Mouse (Mus musculus) liver, embryonic 11.5 days (tissue): ENCODE measurements around the gene Lef1. TPM values are rescaled to one million over a fixed set of nuclear protein-coding genes. Genes with fewer than 3 reads are reported as not detected.

Experiments used
- ATAC-seq: fragments of 200-750 bp; cut with Nextera tagmentation; replicated peaks from 2 replicates; pipeline ENCODE4 v1.8.0; 2017; ENCODE audit warnings: moderate number of reproducible peaks, mild to moderate bottlenecking, moderate TSS enrichment, moderate library complexity; ENCODE audit not compliant: low FRiP score
- DNase-seq: peaks from one replicate; pipeline ENCODE4 v3.0.0-alpha.2; 2017; ENCODE audit warnings: low spot score
- H3K27ac ChIP-seq: fragments of 300-500 bp; sonication (generic); 2 replicates; pipeline ENCODE4 v1.5.1; 2014; ENCODE audit warnings: mild to moderate bottlenecking, low read depth, low read length, control low read depth
- H3K27me3 ChIP-seq: fragments of 300-500 bp; sonication (generic); replicated peaks from 2 replicates; pipeline ENCODE4 v1.6.1; 2014; ENCODE audit warnings: low read length, mixed read lengths; ENCODE audit not compliant: control insufficient read depth, insufficient read depth
- H3K36me3 ChIP-seq: fragments of 300-500 bp; sonication (generic); 2 replicates; pipeline ENCODE4 v1.6.1; 2014; ENCODE audit warnings: mild to moderate bottlenecking, low read length, moderate library complexity, mixed read lengths; ENCODE audit not compliant: control insufficient read depth, insufficient read depth
- H3K4me1 ChIP-seq: fragments of 300-500 bp; sonication (generic); replicated peaks from 2 replicates; pipeline ENCODE4 v1.6.1; 2014; ENCODE audit warnings: low read length, mixed read lengths; ENCODE audit not compliant: control insufficient read depth, insufficient read depth
- H3K4me2 ChIP-seq: fragments of 300-500 bp; sonication (generic); 2 replicates; pipeline ENCODE4 v1.6.1; 2014; ENCODE audit warnings: mild to moderate bottlenecking, control low read depth, moderate library complexity
- H3K4me3 ChIP-seq: fragments of 300-500 bp; sonication (generic); 2 replicates; pipeline ENCODE4 v1.5.1; 2014; ENCODE audit warnings: low read depth, low read length, control low read depth
- H3K9ac ChIP-seq: fragments of 300-500 bp; sonication (generic); 2 replicates; pipeline ENCODE4 v1.6.1; 2014; ENCODE audit warnings: low read depth, low read length, control low read depth
- H3K9me3 ChIP-seq: fragments of 300-500 bp; sonication (generic); 2 replicates; pipeline ENCODE4 v1.6.1; 2016; ENCODE audit warnings: low read length, inconsistent platforms, mixed read lengths; ENCODE audit not compliant: control insufficient read depth
- WGBS: fragments of 180-500 bp; shearing (Covaris S2); extraction: QIAGEN DNeasy Blood & Tissue Kit; methylation state at CpG from one replicate; pipeline ENCODE4 v1.1.7; 2014; 5-methylcytosine and 5-hydroxymethylcytosine counted together
- polyA plus RNA-seq: library from polyadenylated mRNA; unstranded; fragments of >200 nt; fragmentation: Nextera tagmentation; extraction: Ambion mirVana; gene quantifications from 2 replicates; pipeline ENCODE4 v1.2.1, GENCODE M21; 2014

Lef1 gene
- polyA plus RNA-seq, 1 experiment from 2014 or later = 5.0 TPM

GRCm38 (mm10) chr3:131139345-131140090 lies 29.2 kb downstream of the Lef1 start:
- Histone ChIP-seq H3K36me3 (no peaks in the 10 kb centered on the region), H3K4me3 (no peak overlapping the region), H3K9me3 (no peaks in the 10 kb centered on the region), H3K27ac (no peak overlapping the region), H3K4me1 (no peaks in the 10 kb centered on the region; the same call in 1 of the 2 replicates), H3K9ac (no peak overlapping the region), H3K4me2 (no peak overlapping the region), H3K27me3 (no peaks in the 10 kb centered on the region; the same call in 1 of the 2 replicates)
- DNase-seq (no peak), ATAC-seq (no peak)
- 33% methylated on average over 14 of the region's 14 CpGs for WGBS

- Histone ChIP-seq H3K4me2 (no peak overlapping the region), H3K36me3 (no peaks in the 10 kb centered on the region), H3K4me3 (no peak overlapping the region), H3K9me3 (no peaks in the 10 kb centered on the region), H3K27me3 (no peaks in the 10 kb centered on the region; the same call in 1 of the 2 replicates), H3K9ac (no peak overlapping the region), H3K4me1 (no peaks in the 10 kb centered on the region; the same call in 1 of the 2 replicates), H3K27ac (no peak overlapping the region)
- DNase-seq (no peak), ATAC-seq (no peak)
- WGBS = 81% methylated on average over 7 of the region's 7 CpGs
These were observed 29.8 kb downstream of the Lef1 start for GRCm38 (mm10) chr3:131140091-131140462.

- Histone ChIP-seq H3K27ac (no peak overlapping the region), H3K36me3 (no peaks in the 10 kb centered on the region), H3K9me3 (no peaks in the 10 kb centered on the region), H3K9ac (no peak overlapping the region), H3K27me3 (no peaks in the 10 kb centered on the region; the same call in 1 of the 2 replicates), H3K4me3 (no peak overlapping the region), H3K4me2 (no peak overlapping the region), H3K4me1 (no peaks in the 10 kb centered on the region; the same call in 1 of the 2 replicates)
- 20% methylated on average over 4 of the region's 4 CpGs for WGBS
- no peak for ATAC-seq
- no peak for DNase-seq
These were observed 31.3 kb downstream of the Lef1 start for GRCm38 (mm10) chr3:131141546-131141945.

GRCm38 (mm10) chr3:131144250-131144649 lies 34.0 kb downstream of the Lef1 start:
- Histone ChIP-seq H3K36me3 (no peaks in the 10 kb centered on the region), H3K9me3 (no peaks in the 10 kb centered on the region), H3K4me3 (no peak overlapping the region), H3K4me2 (no peak overlapping the region), H3K27me3 (no peaks in the 10 kb centered on the region; the same call in 1 of the 2 replicates), H3K27ac (no peak overlapping the region), H3K9ac (no peak overlapping the region), H3K4me1 (no peaks in the 10 kb centered on the region)
- WGBS = 73% methylated on average over 2 of the region's 2 CpGs
- DNase-seq (no peak), ATAC-seq (no peak)

- no peaks in the 10 kb centered on the region for H3K9me3 ChIP-seq
- H3K4me1 ChIP-seq = 0 out of 2 replicates have a peak, but pooled peaks cover 2% of the 10 kb centered on the region
- no peak overlapping the region for H3K27ac ChIP-seq
- H3K27me3 ChIP-seq = 0 out of 2 replicates have a peak, but pooled peaks cover 4% of the 10 kb centered on the region
- no peak overlapping the region for H3K4me2 ChIP-seq
- no peak overlapping the region for H3K9ac ChIP-seq
- H3K36me3 ChIP-seq = no peaks in the 10 kb centered on the region
- no peak overlapping the region for H3K4me3 ChIP-seq
- ATAC-seq (no peak), DNase-seq (no peak)
- 91% methylated on average over 4 of the region's 4 CpGs for WGBS
These were observed 42.6 kb downstream of the Lef1 start for GRCm38 (mm10) chr3:131152921-131153320.

GRCm38 (mm10) chr3:131153896-131154295 lies 43.6 kb downstream of the Lef1 start:
- H3K4me3 ChIP-seq = no peak overlapping the region
- H3K4me1 ChIP-seq = 0 out of 2 replicates have a peak, but pooled peaks cover 2% of the 10 kb centered on the region
- no peak overlapping the region for H3K4me2 ChIP-seq
- no peaks in the 10 kb centered on the region for H3K9me3 ChIP-seq
- DNase-seq (no peak), ATAC-seq (no peak)
- no peak overlapping the region for H3K9ac ChIP-seq
- H3K27ac ChIP-seq = no peak overlapping the region
- 76% methylated on average over 4 of the region's 4 CpGs for WGBS
- 0 out of 2 replicates have a peak, but pooled peaks cover 4% of the 10 kb centered on the region for H3K27me3 ChIP-seq
- H3K36me3 ChIP-seq = no peaks in the 10 kb centered on the region

GRCm38 (mm10) chr3:131154576-131154975 lies 44.3 kb downstream of the Lef1 start:
- Histone ChIP-seq H3K27me3 (0 out of 2 replicates have a peak, but pooled peaks cover 4% of the 10 kb centered on the region), H3K4me3 (no peak overlapping the region), H3K9me3 (no peaks in the 10 kb centered on the region), H3K4me2 (no peak overlapping the region), H3K9ac (no peak overlapping the region), H3K4me1 (0 out of 2 replicates have a peak, but pooled peaks cover 2% of the 10 kb centered on the region), H3K36me3 (no peaks in the 10 kb centered on the region), H3K27ac (no peak overlapping the region)
- ATAC-seq = no peak
- DNase-seq = no peak
- WGBS = 86% methylated on average over 9 of the region's 9 CpGs

GRCm38 (mm10) chr3:131155066-131155465 lies 44.8 kb downstream of the Lef1 start:
- H3K36me3 ChIP-seq = no peaks in the 10 kb centered on the region
- H3K4me2 ChIP-seq = no peak overlapping the region
- 0 out of 2 replicates have a peak, but pooled peaks cover 2% of the 10 kb centered on the region for H3K4me1 ChIP-seq
- H3K27ac ChIP-seq = no peak overlapping the region
- no peaks in the 10 kb centered on the region for H3K9me3 ChIP-seq
- DNase-seq = no peak
- no peak for ATAC-seq
- 0 out of 2 replicates have a peak, but pooled peaks cover 4% of the 10 kb centered on the region for H3K27me3 ChIP-seq
- H3K4me3 ChIP-seq = no peak overlapping the region
- WGBS = 71% methylated on average over 7 of the region's 7 CpGs
- no peak overlapping the region for H3K9ac ChIP-seq

GRCm38 (mm10) chr3:131155657-131156056 lies 45.4 kb downstream of the Lef1 start:
- no peaks in the 10 kb centered on the region for H3K36me3 ChIP-seq
- no peaks in the 10 kb centered on the region for H3K9me3 ChIP-seq
- H3K9ac ChIP-seq = no peak overlapping the region
- ATAC-seq (no peak), DNase-seq (no peak)
- no peak overlapping the region for H3K4me3 ChIP-seq
- 17% methylated on average over 3 of the region's 3 CpGs for WGBS
- H3K4me1 ChIP-seq = 0 out of 2 replicates have a peak, but pooled peaks cover 2% of the 10 kb centered on the region
- no peak overlapping the region for H3K4me2 ChIP-seq
- no peak overlapping the region for H3K27ac ChIP-seq
- H3K27me3 ChIP-seq = 0 out of 2 replicates have a peak, but pooled peaks cover 4% of the 10 kb centered on the region
